Mouse (Mus musculus): Measurements from ENCODE around the gene Kif15. TPM values are rescaled to one million over a fixed set of nuclear protein-coding genes. Genes with fewer than 3 reads are reported as not detected.

Kif15 gene
- 1 to 10 TPM in 1 of 2 experiments, under 1 TPM in 1; 0.79 to 1.6 TPM for total RNA-seq (2021)
- long read RNA-seq, experiment 1, result 0 reads
- long read RNA-seq, experiment 2, partial matches to known transcripts, result 0 of 2 reads
- long read RNA-seq, experiment 2, other reads (novel, unspliced or antisense), result 2 of 2 reads

DNA sequence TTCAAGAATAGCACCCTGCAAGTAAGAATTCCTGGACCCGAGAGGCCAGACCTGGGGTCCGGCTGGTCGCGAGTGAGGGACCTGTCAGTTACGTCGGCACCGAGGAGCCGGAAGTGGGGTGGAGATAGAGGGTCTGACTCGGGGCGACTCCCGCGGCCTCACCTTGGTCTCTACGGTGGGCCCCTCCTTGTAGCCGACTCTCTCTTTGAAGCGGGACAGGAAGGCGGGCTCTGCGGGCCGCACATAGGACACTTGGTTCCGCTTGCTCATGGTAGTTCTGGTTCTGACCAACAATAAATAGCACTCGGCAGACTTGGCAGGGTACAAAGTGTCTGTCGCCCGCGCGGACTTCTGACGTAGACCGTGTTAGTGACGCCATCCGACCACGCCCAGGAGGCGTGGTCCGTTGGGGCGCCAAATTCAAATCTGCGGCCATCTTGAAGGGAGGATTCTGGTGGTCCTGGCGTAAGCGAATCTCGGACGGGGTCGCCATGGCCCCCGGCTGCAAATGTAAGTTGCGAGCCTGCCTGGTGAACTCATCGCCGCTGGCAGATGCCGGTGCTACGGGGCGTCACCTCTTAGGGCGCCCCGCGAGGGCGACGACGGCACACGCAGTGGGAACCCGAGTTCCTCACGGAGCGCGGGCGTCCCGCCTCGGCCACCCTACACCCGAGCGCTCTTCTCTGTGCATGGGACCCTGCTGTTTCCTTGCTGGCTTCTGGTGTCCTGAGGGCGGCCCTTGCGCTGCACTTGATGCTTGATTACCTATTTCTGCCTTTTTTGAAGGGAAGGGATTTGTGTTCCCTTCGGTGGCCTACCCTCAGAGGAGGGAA, at the start of gene Kif15, which contains the start of gene 1110059G10Rik:
Gene Kif15, plus strand, starts transcription at position 404 of the 833 bp plus-strand sequence.
Gene 1110059G10Rik, minus strand, starts transcription at position 358 of the 833 bp plus-strand sequence.
- peak within 1 kb of the TSS; percentile 95 for H3K27ac ChIP-seq
- H3K4me3 ChIP-seq, result peak within 1 kb of the TSS; percentile 69
- peak; percentile 89 to 95 for DNase-seq (ENCODE audit: low spot score in 2 of 2)
- TF ChIP-seq CTCF (conservative IDR thresholded peaks at IDR 0.05), result peak; percentile 62

DNA sequence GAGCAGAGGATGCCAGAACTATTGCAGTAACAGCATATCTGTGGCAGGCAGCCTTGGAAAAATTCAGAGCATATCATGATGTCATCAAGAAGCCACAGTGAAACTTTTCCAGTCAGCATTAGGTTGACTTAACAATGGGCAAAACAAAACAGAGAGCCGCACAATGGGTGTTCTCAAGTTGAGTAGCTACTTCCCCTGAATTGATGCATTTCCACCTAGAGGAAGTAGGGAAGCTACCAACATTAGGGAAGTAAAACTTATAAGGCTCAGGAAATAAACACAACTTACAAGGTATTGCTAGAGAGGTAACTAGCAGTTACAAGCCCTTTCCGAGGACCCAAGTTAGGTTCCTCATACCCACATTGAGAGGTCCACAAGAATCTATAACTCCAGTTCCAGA, 49.8 kb upstream of the Kif15 start:
- Histone ChIP-seq H3K4me3 (no peak overlapping the region), H3K27ac (no peak overlapping the region)
- TF ChIP-seq CTCF (conservative IDR thresholded peaks at IDR 0.05), result no peak
- DNase-seq (ENCODE audit: low spot score in 2 of 2), result no peak

DNA sequence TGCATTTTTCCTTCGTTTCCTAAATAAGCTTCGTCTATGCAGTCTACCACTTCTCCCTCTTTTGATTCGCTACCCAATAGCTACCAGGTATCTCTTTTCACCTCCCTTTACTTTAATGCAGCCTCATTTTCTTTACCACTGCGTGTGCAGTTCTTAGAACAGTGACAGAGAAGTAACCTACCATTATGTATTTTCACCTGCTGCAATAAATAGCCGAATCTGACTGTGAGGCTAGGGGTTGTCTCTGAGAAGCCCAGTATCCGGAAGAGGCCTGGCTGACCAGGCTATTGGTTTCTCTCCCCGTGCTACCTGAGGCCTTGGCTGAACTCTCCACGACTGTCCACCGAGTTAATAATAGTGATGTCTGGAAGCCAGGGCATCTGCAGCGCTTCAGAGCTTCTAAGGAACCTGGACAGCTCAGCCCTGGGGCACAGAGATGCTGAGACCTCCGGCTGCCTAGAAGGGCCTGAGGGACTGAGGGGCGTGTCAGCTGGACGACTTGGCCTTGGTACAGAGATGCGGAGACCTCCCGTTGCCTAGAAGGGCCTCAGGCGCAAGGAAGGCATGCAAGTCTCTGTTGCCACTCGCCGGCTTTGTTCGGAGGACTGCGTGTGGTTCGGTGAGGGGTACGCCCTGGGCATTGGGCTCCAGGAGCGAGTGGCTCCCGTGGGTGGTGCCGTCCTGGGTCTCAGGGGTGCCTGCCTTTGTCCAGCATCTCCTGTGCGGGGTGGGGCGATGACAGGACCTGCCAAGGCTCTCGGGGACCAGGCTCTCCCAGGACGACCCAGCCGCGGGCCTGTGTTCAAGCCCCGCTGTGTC, 47.9 kb upstream of the Kif15 start:
- Histone ChIP-seq H3K27ac (peak overlapping the region; percentile 11; the same call in 1 of the 2 replicates), H3K4me3 (peak overlapping the region; percentile 60)
- TF ChIP-seq CTCF (conservative IDR thresholded peaks at IDR 0.05), result no peak
- DNase-seq (ENCODE audit: low spot score in 2 of 2), result peak; percentile 39 to 43

DNA sequence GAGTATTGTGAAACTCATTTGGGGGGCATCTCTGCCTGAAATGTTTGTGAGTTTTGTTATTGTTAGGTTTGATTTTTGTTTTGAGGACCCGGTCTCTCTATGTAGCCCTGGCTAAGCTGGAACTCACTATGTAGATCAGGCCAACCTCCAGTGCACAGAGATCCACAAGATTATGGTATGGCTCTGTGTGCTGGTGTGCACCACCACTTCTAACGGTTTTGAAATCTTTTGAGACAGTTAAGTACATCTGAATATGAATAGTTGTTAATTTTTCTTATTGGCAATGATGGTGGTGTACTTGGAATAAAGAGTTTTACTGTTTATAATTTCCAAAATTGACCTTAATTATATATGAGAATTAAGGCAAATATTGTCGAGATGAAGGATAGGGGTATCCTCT, 28.4 kb upstream of the Kif15 start:
- peak overlapping the region; percentile 79 for H3K27ac ChIP-seq
- TF ChIP-seq CTCF (conservative IDR thresholded peaks at IDR 0.05), result no peak

DNA sequence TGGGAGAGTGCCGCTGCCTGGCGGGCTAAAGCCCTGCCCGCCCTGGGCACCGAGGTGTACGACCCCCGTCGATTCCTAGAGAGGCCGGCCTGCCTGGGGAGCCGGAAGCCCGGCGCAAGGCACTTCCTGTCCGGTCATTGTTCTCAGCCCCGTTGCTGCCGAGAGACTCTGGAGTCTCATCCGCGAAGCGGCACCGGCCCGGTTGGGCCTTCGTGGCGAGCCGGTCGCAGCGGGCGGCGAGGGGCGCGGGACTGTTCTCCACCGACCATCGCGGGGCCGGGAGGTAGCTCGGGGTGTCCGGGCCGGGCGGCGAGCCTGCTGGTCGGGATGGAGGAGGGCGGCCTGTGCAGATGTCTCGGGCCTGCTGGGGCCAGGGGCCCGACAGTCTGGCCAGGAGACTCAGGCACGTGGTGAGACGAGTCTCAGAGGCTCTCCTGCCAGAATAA, 27.9 kb upstream of the Kif15 start, which contains the start of gene Zfp105:
Gene Zfp105, plus strand, starts transcription at position 137 of the 446 bp plus-strand sequence.
- TF ChIP-seq CTCF (conservative IDR thresholded peaks at IDR 0.05), result 0 out of 2 replicates have a peak, but pooled peaks have one; percentile 4
- peak; percentile 29 to 64 for DNase-seq (ENCODE audit: low spot score in 2 of 2)
- peak within 1 kb of the TSS; percentile 86 for H3K4me3 ChIP-seq
- H3K27ac ChIP-seq, result peak within 1 kb of the TSS; percentile 79

More for the DNA sequence above, 28.4 kb upstream of the Kif15 start:
- no peak for DNase-seq (ENCODE audit: low spot score in 2 of 2)
- H3K4me3 ChIP-seq, result peak overlapping the region; percentile 86

DNA sequence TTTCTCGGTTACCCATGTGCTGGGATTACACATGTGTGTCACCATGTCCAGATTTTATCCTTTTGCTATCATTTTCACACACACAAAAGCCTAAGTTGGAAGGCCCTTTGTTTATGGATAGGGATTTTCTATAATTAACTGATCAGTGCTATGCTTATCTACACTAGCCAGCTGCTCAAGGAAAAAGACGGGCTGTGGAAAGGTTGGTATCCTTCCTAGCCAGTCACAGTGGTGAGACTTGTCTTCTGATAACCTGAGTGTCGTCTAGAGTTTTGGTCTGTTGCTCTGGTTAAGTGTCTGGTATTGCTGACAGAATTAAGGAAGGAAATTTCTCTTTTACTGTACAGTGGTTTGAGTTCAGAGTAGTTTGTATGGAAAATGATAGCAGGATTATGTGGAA, 21.9 kb upstream of the Kif15 start:
- no peak overlapping the region for H3K27ac ChIP-seq
- TF ChIP-seq CTCF (conservative IDR thresholded peaks at IDR 0.05), result no peak
- DNase-seq (ENCODE audit: low spot score in 2 of 2), result no peak
- no peak overlapping the region for H3K4me3 ChIP-seq

DNA sequence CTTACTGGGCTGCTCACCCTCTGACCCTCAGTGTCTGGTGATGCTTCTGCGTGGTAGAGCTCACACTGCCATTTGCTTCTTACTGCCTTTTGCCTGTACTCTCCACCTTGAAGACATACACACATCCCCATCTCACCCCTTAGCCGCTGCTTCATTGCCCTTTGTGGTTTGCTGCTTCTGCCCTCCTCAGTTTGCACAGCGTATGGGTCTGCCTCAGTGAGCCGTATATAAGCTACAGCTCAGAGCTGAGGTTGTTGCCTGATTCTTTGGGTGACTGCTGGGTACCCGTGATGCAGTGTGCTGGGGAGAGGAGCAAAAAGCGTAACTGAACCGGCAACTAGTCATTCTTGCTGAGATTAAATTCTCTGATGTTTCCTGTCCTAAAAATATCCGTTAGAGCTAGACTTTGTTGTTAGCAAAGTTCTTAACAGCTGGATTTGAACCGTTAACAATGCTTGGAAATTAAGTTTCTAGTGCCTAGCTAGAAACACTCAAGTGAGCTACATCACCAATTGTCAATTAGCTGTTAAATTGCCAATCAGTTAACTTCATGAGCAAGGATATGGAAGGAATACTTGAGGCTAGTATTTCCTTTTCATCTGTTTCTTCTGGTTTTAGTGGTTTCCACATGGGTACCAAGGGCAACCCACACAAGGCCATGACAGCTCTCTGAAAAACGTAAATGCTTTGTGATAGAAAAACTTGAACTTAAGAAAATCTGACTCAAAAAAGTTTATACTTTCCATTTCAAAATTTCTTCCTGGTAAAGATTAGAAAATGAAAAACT, 47.8 kb downstream of the Kif15 start:
- DNase-seq (ENCODE audit: low spot score in 2 of 2), result no peak
- H3K4me3 ChIP-seq, result no peak overlapping the region

DNA sequence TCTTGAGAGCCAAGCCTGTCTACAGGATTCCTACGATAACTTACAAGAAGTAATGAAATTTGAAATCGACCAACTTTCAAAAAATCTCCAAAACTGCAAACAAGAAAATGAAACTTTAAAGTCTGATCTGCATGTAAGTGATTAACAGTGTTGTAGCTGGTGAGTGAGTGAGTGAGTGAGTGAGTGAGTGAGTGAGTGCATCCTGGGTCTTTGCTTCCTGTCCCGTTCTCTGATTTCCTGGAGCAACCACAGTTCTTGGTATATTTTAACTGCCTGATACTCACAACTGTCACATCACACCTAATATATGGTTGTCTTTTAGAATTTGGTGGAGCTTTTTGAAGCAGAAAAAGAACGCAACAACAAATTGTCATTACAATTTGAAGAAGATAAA, 48.3 kb downstream of the Kif15 start:
- H3K27ac ChIP-seq, result no peak overlapping the region
- no peak for DNase-seq (ENCODE audit: low spot score in 2 of 2)
- no peak overlapping the region for H3K4me3 ChIP-seq
- no peak for TF ChIP-seq CTCF (conservative IDR thresholded peaks at IDR 0.05)

More for the DNA sequence above, 47.8 kb downstream of the Kif15 start:
- H3K27ac ChIP-seq, result no peak overlapping the region
- no peak for TF ChIP-seq CTCF (conservative IDR thresholded peaks at IDR 0.05)

DNA sequence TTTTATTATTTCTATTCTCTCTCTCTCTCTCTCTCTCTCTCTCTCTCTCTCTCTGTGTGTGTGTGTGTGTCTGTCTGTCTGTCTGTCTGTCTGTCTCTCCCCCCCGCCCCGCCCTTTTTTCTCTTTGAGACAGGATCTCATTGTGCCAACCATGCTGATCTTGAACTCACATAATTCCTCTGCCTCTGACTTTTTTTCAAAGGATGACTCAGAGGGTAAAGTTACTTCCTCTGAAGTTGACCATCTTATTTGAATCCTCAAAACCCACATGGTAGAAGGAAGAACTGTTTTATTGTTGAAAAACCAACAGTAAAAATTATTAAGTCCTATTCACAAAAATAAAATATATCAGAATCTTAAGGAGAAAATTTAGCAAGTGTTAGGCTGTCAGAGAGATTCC, 53.9 kb downstream of the Kif15 start:
- TF ChIP-seq CTCF (conservative IDR thresholded peaks at IDR 0.05), result no peak
- Histone ChIP-seq H3K4me3 (no peak overlapping the region), H3K27ac (no peak overlapping the region)
- no peak for DNase-seq (ENCODE audit: low spot score in 2 of 2)

DNA sequence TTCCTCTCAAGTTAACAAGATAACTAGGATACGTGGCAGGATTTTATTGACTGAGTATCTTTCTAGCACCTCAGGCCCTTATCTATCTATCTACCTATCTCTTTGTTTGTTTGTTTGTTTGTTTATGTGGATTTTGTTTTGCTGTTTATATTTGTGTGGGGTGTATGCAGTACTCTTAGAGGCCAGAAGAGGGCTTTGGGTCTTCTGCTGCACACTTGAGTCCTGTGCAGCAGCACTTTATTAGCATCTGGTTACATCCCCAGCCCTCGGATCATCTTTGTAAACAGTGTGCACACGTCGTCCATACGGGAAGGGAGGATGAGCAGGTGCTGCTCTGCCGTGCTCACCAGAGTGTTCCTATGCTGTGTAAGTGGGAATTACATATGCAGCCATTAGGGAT, 55.2 kb downstream of the Kif15 start:
- no peak overlapping the region for H3K4me3 ChIP-seq
- TF ChIP-seq CTCF (conservative IDR thresholded peaks at IDR 0.05), result peak; percentile 70
- DNase-seq (ENCODE audit: low spot score in 2 of 2), result no peak
- H3K27ac ChIP-seq, result no peak overlapping the region

DNA sequence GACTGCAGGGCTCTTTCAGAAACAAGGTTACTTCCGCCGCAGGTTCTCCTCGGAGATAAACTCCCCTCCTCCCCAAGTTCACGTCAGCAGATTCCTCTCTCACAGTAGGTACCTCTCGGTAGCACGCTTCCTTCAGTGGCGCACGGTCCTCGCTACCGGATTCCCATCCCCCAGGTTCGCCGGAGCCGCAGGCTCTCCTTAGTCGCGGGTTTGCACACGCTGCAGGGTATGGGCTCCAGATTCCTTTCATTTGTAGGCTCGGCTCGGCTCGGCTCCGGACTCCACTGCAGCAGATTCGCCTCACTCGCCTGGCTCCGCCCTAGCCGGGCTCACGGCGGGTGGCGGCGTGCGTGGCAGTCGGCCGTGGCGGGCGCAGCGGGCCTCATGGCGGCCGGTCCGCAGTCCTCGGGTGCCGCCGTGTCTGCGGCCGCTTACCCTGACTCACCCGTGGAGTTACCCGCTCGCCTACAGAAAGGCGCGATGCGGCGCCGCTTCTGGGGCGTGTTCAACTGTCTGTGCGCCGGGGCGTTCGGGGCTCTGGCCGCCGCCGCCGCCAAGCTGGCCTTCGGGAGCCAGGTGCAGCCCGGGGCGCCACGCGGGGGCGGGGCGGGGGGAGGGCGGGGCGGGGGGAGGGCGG, 70.3 kb downstream of the Kif15 start, which contains the start of gene Tmem42:
Gene Tmem42, plus strand, starts transcription at position 332 of the 637 bp plus-strand sequence.
- Histone ChIP-seq H3K4me3 (peak within 1 kb of the TSS; percentile 63), H3K27ac (peak within 1 kb of the TSS; percentile 98)
- DNase-seq (ENCODE audit: low spot score in 2 of 2), result peak; percentile 78 to 81
- TF ChIP-seq CTCF (conservative IDR thresholded peaks at IDR 0.05), result no peak

Data from layer of hippocampus, adult 2 months (tissue).